Comparison of ENCODE assay signal across 9 mouse cellular contexts in genomic region chr11:88425631-88426101, GRCm38 (mm10).
DNase-seq lines count a peak whose midpoint lies in the region; ATAC-seq and TF ChIP-seq lines count a peak whose summit lies in the region.
"Had no signal": no experiment of that assay in that cellular context is flagged by ENCODE, and none has a peak within 500 bp of the region (broad histone marks: within the 10 kb centered on the region; RNA-seq: fewer than 3 reads in every experiment).

No protein-coding gene starts in this region.

- no peak for DNase-seq in forebrain, embryonic 11.5 days (ENCODE audit: low spot score)
- peak; percentile 77 for DNase-seq in thymus, postnatal 0 days (ENCODE audit: low spot score)
- DNase-seq in urinary bladder, postnatal 36 days (ENCODE audit: low spot score in 2 of 2): no peak

- no peaks in the 10 kb centered on the region for H3K27me3 ChIP-seq in forebrain, embryonic 12.5 days
- no peaks in the 10 kb centered on the region for H3K27me3 ChIP-seq in forebrain, embryonic 11.5 days (ENCODE audit: control insufficient read depth, insufficient read depth, low read length)
- no peaks in the 10 kb centered on the region for H3K27me3 ChIP-seq in E14TG2a.4 (ENCODE audit: insufficient read depth, low read length)
- no peaks in the 10 kb centered on the region for H3K27me3 ChIP-seq in heart, embryonic 14.5 days (ENCODE audit: control insufficient read depth, insufficient read depth, low read length)
- H3K27me3 ChIP-seq in liver, embryonic 16.5 days (ENCODE audit: control insufficient read depth, insufficient read depth, low read depth, low read length): no peaks in the 10 kb centered on the region

- 47% methylated on average over 9 of the region's 9 CpGs for whole genome bisulfite sequencing in forebrain, embryonic 12.5 days
- 53% methylated on average over 9 of the region's 9 CpGs for WGBS in forebrain, embryonic 11.5 days
- 11% methylated on average over 9 of the region's 9 CpGs for WGBS in heart, embryonic 14.5 days
- 31% methylated on average over 9 of the region's 9 CpGs for WGBS in liver, embryonic 16.5 days (ENCODE audit: insufficient replicate concordance)

- H3K4me3 ChIP-seq in forebrain, embryonic 12.5 days (replicated peaks): no peak overlapping the region
- no peak overlapping the region for H3K4me3 ChIP-seq in forebrain, embryonic 11.5 days (ENCODE audit: low read depth, low read length)
- H3K4me3 ChIP-seq in E14TG2a.4 (replicated peaks; ENCODE audit: low read length): peak overlapping the region; percentile 26; the same call in 1 of the 2 replicates
- H3K4me3 ChIP-seq in heart, embryonic 14.5 days (ENCODE audit: control insufficient read depth in 1 of 2, insufficient read depth in 1 of 2, low read depth in 1 of 2, low read length in 2 of 2): no peak overlapping the region
- no peak overlapping the region for H3K4me3 ChIP-seq in liver, embryonic 16.5 days (ENCODE audit: low read depth, low read length)
- H3K4me3 ChIP-seq: erythroblast, embryonic 14.5 days had no signal

- ATAC-seq in forebrain, embryonic 12.5 days (ENCODE audit: low FRiP score): no peak
- ATAC-seq in forebrain, embryonic 11.5 days (replicated peaks; ENCODE audit: low FRiP score): no peak
- peak; percentile 56 for ATAC-seq in heart, embryonic 14.5 days (ENCODE audit: insufficient number of reproducible peaks, insufficient read depth, low FRiP score, low read depth)
- ATAC-seq in liver, embryonic 16.5 days (ENCODE audit: low read depth): peak; percentile 24; the same call in 1 of the 2 replicates
- no peak for ATAC-seq in frontal cortex, adult (ENCODE audit: low TSS enrichment)

- peak overlapping the region; percentile 71 for H3K27ac ChIP-seq in forebrain, embryonic 12.5 days
- H3K27ac ChIP-seq in forebrain, embryonic 11.5 days (ENCODE audit: low read depth, low read length): no peak overlapping the region
- H3K27ac ChIP-seq in heart, embryonic 14.5 days (replicated peaks in 1 of 2; ENCODE audit: control insufficient read depth in 1 of 2, insufficient read depth in 1 of 2, low read depth in 2 of 2, low read length in 2 of 2): peak overlapping the region; percentile 66 to 80
- no peak overlapping the region for H3K27ac ChIP-seq in liver, embryonic 16.5 days (ENCODE audit: low read length)

- H3K4me1 ChIP-seq in forebrain, embryonic 12.5 days: peaks cover 87% of the 10 kb centered on the region
- H3K4me1 ChIP-seq in forebrain, embryonic 11.5 days (replicated peaks; ENCODE audit: control insufficient read depth, insufficient read depth, low read length): peaks cover 18% of the 10 kb centered on the region
- peaks cover 73% of the 10 kb centered on the region for H3K4me1 ChIP-seq in E14TG2a.4 (replicated peaks; ENCODE audit: low read depth, low read length)
- H3K4me1 ChIP-seq in heart, embryonic 14.5 days (ENCODE audit: control insufficient read depth in 2 of 2, insufficient read depth in 2 of 2, low read length in 2 of 2): peaks cover 24 to 35% of the 10 kb centered on the region in 2 experiments
- peaks cover 7% of the 10 kb centered on the region for H3K4me1 ChIP-seq in liver, embryonic 16.5 days (ENCODE audit: control insufficient read depth, low read depth, low read length)

- H3K4me2 ChIP-seq in forebrain, embryonic 12.5 days: 0 out of 2 replicates have a peak overlapping the region, but pooled peaks have one; percentile 2
- H3K4me2 ChIP-seq in forebrain, embryonic 11.5 days (ENCODE audit: low read depth, low read length, severe bottlenecking): no peak overlapping the region
- H3K4me2 ChIP-seq in heart, embryonic 14.5 days (ENCODE audit: low read length): peak overlapping the region; percentile 31
- no peak overlapping the region for H3K4me2 ChIP-seq in liver, embryonic 16.5 days (ENCODE audit: low read depth, low read length)

- H3K9me3 ChIP-seq in forebrain, embryonic 12.5 days: no peaks in the 10 kb centered on the region
- H3K9me3 ChIP-seq in forebrain, embryonic 11.5 days (ENCODE audit: control insufficient read depth, low read length): no peaks in the 10 kb centered on the region; the same call in 1 of the 2 replicates
- no peaks in the 10 kb centered on the region for H3K9me3 ChIP-seq in E14TG2a.4 (ENCODE audit: low read length)
- no peaks in the 10 kb centered on the region for H3K9me3 ChIP-seq in heart, embryonic 14.5 days (ENCODE audit: control insufficient read depth, low read length)
- no peaks in the 10 kb centered on the region for H3K9me3 ChIP-seq in liver, embryonic 16.5 days (replicated peaks; ENCODE audit: control insufficient read depth, low read length)

- no peak for TF ChIP-seq CTCF in E14TG2a.4 (conservative IDR thresholded peaks at IDR 0.05; ENCODE audit: low read length)

- H3K9ac ChIP-seq in forebrain, embryonic 12.5 days: 0 out of 2 replicates have a peak overlapping the region, but pooled peaks have one; percentile 17
- no peak overlapping the region for H3K9ac ChIP-seq in forebrain, embryonic 11.5 days (ENCODE audit: low read length)
- H3K9ac ChIP-seq in heart, embryonic 14.5 days (ENCODE audit: low read length): peak overlapping the region; percentile 38
- no peak overlapping the region for H3K9ac ChIP-seq in liver, embryonic 16.5 days (ENCODE audit: low read depth, low read length)

- H3K36me3 ChIP-seq in forebrain, embryonic 12.5 days (replicated peaks): 0 out of 2 replicates have a peak, but pooled peaks cover 3% of the 10 kb centered on the region
- no peaks in the 10 kb centered on the region for H3K36me3 ChIP-seq in forebrain, embryonic 11.5 days (ENCODE audit: control insufficient read depth, insufficient read depth, low read length)
- H3K36me3 ChIP-seq in E14TG2a.4 (ENCODE audit: insufficient read depth, low read length): no peaks in the 10 kb centered on the region; the same call in 1 of the 2 replicates
- no peaks in the 10 kb centered on the region for H3K36me3 ChIP-seq in heart, embryonic 14.5 days (ENCODE audit: control insufficient read depth, insufficient read depth, low read length)
- H3K36me3 ChIP-seq in liver, embryonic 16.5 days (ENCODE audit: control insufficient read depth, insufficient read depth): no peaks in the 10 kb centered on the region

Comparison
In these comparisons a context has a peak if more than half of its experiments do, and no peak if none do; other contexts are left out.
1. H3K27ac ChIP-seq: peak in forebrain, embryonic 12.5 days (single experiment) and heart, embryonic 14.5 days (2 of 2); none in forebrain, embryonic 11.5 days (single experiment) and liver, embryonic 16.5 days (single experiment).
2. H3K4me2 ChIP-seq: peak in forebrain, embryonic 12.5 days (single experiment) and heart, embryonic 14.5 days (single experiment); none in forebrain, embryonic 11.5 days (single experiment) and liver, embryonic 16.5 days (single experiment).
3. H3K9ac ChIP-seq: peak in forebrain, embryonic 12.5 days (single experiment) and heart, embryonic 14.5 days (single experiment); none in forebrain, embryonic 11.5 days (single experiment) and liver, embryonic 16.5 days (single experiment).
4. ATAC-seq: peak in heart, embryonic 14.5 days (single experiment) and liver, embryonic 16.5 days (single experiment); none in forebrain, embryonic 12.5 days (single experiment), forebrain, embryonic 11.5 days (single experiment) and frontal cortex, adult (single experiment).